Mouse (Mus musculus): ENCODE measurements around the gene Pax2. TPM values are rescaled to one million over a fixed set of nuclear protein-coding genes. Genes with fewer than 3 reads are reported as not detected.

Gene Pax2
- polyA plus RNA-seq, 1 experiment from 2014 or later = 1.7 TPM

- Histone ChIP-seq H3K9ac (replicated peaks; ENCODE audit: low read length) (no peak overlapping the region), H3K4me2 (ENCODE audit: low read length) (peak overlapping the region; percentile 25), H3K27me3 (ENCODE audit: control insufficient read depth, insufficient read depth, low read length) (peaks cover 86% of the 10 kb centered on the region), H3K9me3 (ENCODE audit: control insufficient read depth, low read length) (no peaks in the 10 kb centered on the region), H3K36me3 (ENCODE audit: control insufficient read depth, insufficient read depth, low read length) (no peaks in the 10 kb centered on the region), H3K4me1 (ENCODE audit: control insufficient read depth, insufficient read depth, low read length) (peaks cover 16% of the 10 kb centered on the region), H3K4me3 (replicated peaks; ENCODE audit: low read depth, low read length) (peak overlapping the region; percentile 14), H3K27ac (replicated peaks; ENCODE audit: low read depth, low read length) (no peak overlapping the region)
- ATAC-seq (ENCODE audit: low FRiP score, low TSS enrichment) (no peak), DNase-seq (peak; percentile 78)
- under 1% methylated on average over 37 of the region's 37 CpGs for WGBS
Measured at GRCm38 (mm10) chr19:44759531-44760118, 3.8 kb downstream of the Pax2 start.

GRCm38 (mm10) chr19:44760259-44761131, 4.7 kb downstream of the Pax2 start:
- no peak for DNase-seq
- H3K4me3 ChIP-seq (replicated peaks; ENCODE audit: low read depth, low read length) = peak overlapping the region; percentile 15; the same call in 1 of the 2 replicates

GRCm38 (mm10) chr19:44762121-44762621, 6.3 kb downstream of the Pax2 start:
- ATAC-seq (ENCODE audit: low FRiP score, low TSS enrichment) (no peak), DNase-seq (no peak)
- 80% methylated on average over 7 of the region's 7 CpGs for WGBS
- no peak overlapping the region for H3K27ac ChIP-seq (replicated peaks; ENCODE audit: low read depth, low read length)
- H3K4me2 ChIP-seq (ENCODE audit: low read length) = no peak overlapping the region
- no peak overlapping the region for H3K4me3 ChIP-seq (replicated peaks; ENCODE audit: low read depth, low read length)
- 0 out of 2 replicates have a peak, but pooled peaks cover 2% of the 10 kb centered on the region for H3K4me1 ChIP-seq (ENCODE audit: control insufficient read depth, insufficient read depth, low read length)
- H3K9ac ChIP-seq (replicated peaks; ENCODE audit: low read length) = no peak overlapping the region
- H3K27me3 ChIP-seq (ENCODE audit: control insufficient read depth, insufficient read depth, low read length) = peaks cover 71% of the 10 kb centered on the region
- H3K36me3 ChIP-seq (ENCODE audit: control insufficient read depth, insufficient read depth, low read length) = no peaks in the 10 kb centered on the region
- no peaks in the 10 kb centered on the region for H3K9me3 ChIP-seq (ENCODE audit: control insufficient read depth, low read length)

More at GRCm38 (mm10) chr19:44760259-44761131, 4.7 kb downstream of the Pax2 start:
- no peak overlapping the region for H3K27ac ChIP-seq (replicated peaks; ENCODE audit: low read depth, low read length)
- WGBS = 2% methylated on average over 39 of the region's 39 CpGs
- no peaks in the 10 kb centered on the region for H3K36me3 ChIP-seq (ENCODE audit: control insufficient read depth, insufficient read depth, low read length)
- H3K9ac ChIP-seq (replicated peaks; ENCODE audit: low read length) = no peak overlapping the region
- peaks cover 16% of the 10 kb centered on the region for H3K4me1 ChIP-seq (ENCODE audit: control insufficient read depth, insufficient read depth, low read length)
- no peak for ATAC-seq (ENCODE audit: low FRiP score, low TSS enrichment)
- H3K27me3 ChIP-seq (ENCODE audit: control insufficient read depth, insufficient read depth, low read length) = peaks cover 86% of the 10 kb centered on the region
- H3K9me3 ChIP-seq (ENCODE audit: control insufficient read depth, low read length) = no peaks in the 10 kb centered on the region
- peak overlapping the region; percentile 12; the same call in 1 of the 2 replicates for H3K4me2 ChIP-seq (ENCODE audit: low read length)

GRCm38 (mm10) chr19:44770268-44771050, 14.6 kb downstream of the Pax2 start:
- no peaks in the 10 kb centered on the region for H3K4me1 ChIP-seq (ENCODE audit: control insufficient read depth, insufficient read depth, low read length)
- DNase-seq = no peak
- H3K27me3 ChIP-seq (ENCODE audit: control insufficient read depth, insufficient read depth, low read length) = 0 out of 2 replicates have a peak, but pooled peaks cover 2% of the 10 kb centered on the region
- H3K9me3 ChIP-seq (ENCODE audit: control insufficient read depth, low read length) = no peaks in the 10 kb centered on the region
- H3K4me3 ChIP-seq (replicated peaks; ENCODE audit: low read depth, low read length) = no peak overlapping the region
- no peak for ATAC-seq (ENCODE audit: low FRiP score, low TSS enrichment)
- no peak overlapping the region for H3K4me2 ChIP-seq (ENCODE audit: low read length)
- no peak overlapping the region for H3K9ac ChIP-seq (replicated peaks; ENCODE audit: low read length)
- no peak overlapping the region for H3K27ac ChIP-seq (replicated peaks; ENCODE audit: low read depth, low read length)
- 53% methylated on average over 6 of the region's 6 CpGs for WGBS
- no peaks in the 10 kb centered on the region for H3K36me3 ChIP-seq (ENCODE audit: control insufficient read depth, insufficient read depth, low read length)

- Histone ChIP-seq H3K9ac (replicated peaks; ENCODE audit: low read length) (no peak overlapping the region), H3K36me3 (ENCODE audit: control insufficient read depth, insufficient read depth, low read length) (no peaks in the 10 kb centered on the region), H3K27ac (replicated peaks; ENCODE audit: low read depth, low read length) (no peak overlapping the region), H3K4me3 (replicated peaks; ENCODE audit: low read depth, low read length) (no peak overlapping the region), H3K4me1 (ENCODE audit: control insufficient read depth, insufficient read depth, low read length) (no peaks in the 10 kb centered on the region), H3K4me2 (ENCODE audit: low read length) (no peak overlapping the region), H3K27me3 (ENCODE audit: control insufficient read depth, insufficient read depth, low read length) (no peaks in the 10 kb centered on the region), H3K9me3 (ENCODE audit: control insufficient read depth, low read length) (no peaks in the 10 kb centered on the region)
- 93% methylated on average over 13 of the region's 13 CpGs for WGBS
- DNase-seq (no peak), ATAC-seq (ENCODE audit: low FRiP score, low TSS enrichment) (no peak)
Measured at GRCm38 (mm10) chr19:44771499-44771898, 15.7 kb downstream of the Pax2 start.

GRCm38 (mm10) chr19:44781987-44782386, 26.1 kb downstream of the Pax2 start:
- H3K27me3 ChIP-seq (ENCODE audit: control insufficient read depth, insufficient read depth, low read length) = no peaks in the 10 kb centered on the region
- H3K9ac ChIP-seq (replicated peaks; ENCODE audit: low read length) = no peak overlapping the region
- H3K4me1 ChIP-seq (ENCODE audit: control insufficient read depth, insufficient read depth, low read length) = no peaks in the 10 kb centered on the region
- no peak overlapping the region for H3K4me3 ChIP-seq (replicated peaks; ENCODE audit: low read depth, low read length)
- no peak for DNase-seq
- ATAC-seq (ENCODE audit: low FRiP score, low TSS enrichment) = no peak
- WGBS = 68% methylated on average over 3 of the region's 3 CpGs
- H3K36me3 ChIP-seq (ENCODE audit: control insufficient read depth, insufficient read depth, low read length) = no peaks in the 10 kb centered on the region
- no peak overlapping the region for H3K4me2 ChIP-seq (ENCODE audit: low read length)
- H3K9me3 ChIP-seq (ENCODE audit: control insufficient read depth, low read length) = no peaks in the 10 kb centered on the region
- no peak overlapping the region for H3K27ac ChIP-seq (replicated peaks; ENCODE audit: low read depth, low read length)

GRCm38 (mm10) chr19:44784391-44784790, 28.5 kb downstream of the Pax2 start:
- Histone ChIP-seq H3K27ac (replicated peaks; ENCODE audit: low read depth, low read length) (no peak overlapping the region), H3K9me3 (ENCODE audit: control insufficient read depth, low read length) (no peaks in the 10 kb centered on the region), H3K4me2 (ENCODE audit: low read length) (no peak overlapping the region), H3K36me3 (ENCODE audit: control insufficient read depth, insufficient read depth, low read length) (no peaks in the 10 kb centered on the region), H3K4me1 (ENCODE audit: control insufficient read depth, insufficient read depth, low read length) (no peaks in the 10 kb centered on the region), H3K4me3 (replicated peaks; ENCODE audit: low read depth, low read length) (no peak overlapping the region), H3K9ac (replicated peaks; ENCODE audit: low read length) (no peak overlapping the region), H3K27me3 (ENCODE audit: control insufficient read depth, insufficient read depth, low read length) (no peaks in the 10 kb centered on the region)
- 72% methylated on average over 4 of the region's 4 CpGs for WGBS
- ATAC-seq (ENCODE audit: low FRiP score, low TSS enrichment) (no peak), DNase-seq (no peak)

GRCm38 (mm10) chr19:44788488-44788887, 32.6 kb downstream of the Pax2 start:
- H3K36me3 ChIP-seq (ENCODE audit: control insufficient read depth, insufficient read depth, low read length) = no peaks in the 10 kb centered on the region
- no peak overlapping the region for H3K4me2 ChIP-seq (ENCODE audit: low read length)
- H3K4me1 ChIP-seq (ENCODE audit: control insufficient read depth, insufficient read depth, low read length) = no peaks in the 10 kb centered on the region
- WGBS = 92% methylated on average over 8 of the region's 8 CpGs
- no peak for DNase-seq
- H3K27me3 ChIP-seq (ENCODE audit: control insufficient read depth, insufficient read depth, low read length) = no peaks in the 10 kb centered on the region
- no peak overlapping the region for H3K4me3 ChIP-seq (replicated peaks; ENCODE audit: low read depth, low read length)
- H3K27ac ChIP-seq (replicated peaks; ENCODE audit: low read depth, low read length) = no peak overlapping the region
- ATAC-seq (ENCODE audit: low FRiP score, low TSS enrichment) = no peak
- H3K9me3 ChIP-seq (ENCODE audit: control insufficient read depth, low read length) = no peaks in the 10 kb centered on the region
- H3K9ac ChIP-seq (replicated peaks; ENCODE audit: low read length) = no peak overlapping the region
